Mouse (Mus musculus): ENCODE results near the gene Gm4353. TPM values are rescaled to one million over a fixed set of nuclear protein-coding genes. Genes with fewer than 3 reads are reported as not detected.
A peak's percentile ranks its signal among the peaks of the same experiment; 100 is the strongest.

Gene Gm4353
- total and polyA plus RNA-seq, 2 experiments from 2014 or later: 0.63 to 1.3 TPM

GRCm38 (mm10) chr7:116038024-116038423 lies 46.4 kb downstream of the Gm4353 start:
- ATAC-seq (no peak), DNase-seq (ENCODE audit: low spot score) (no peak)
- H3K4me2 ChIP-seq (ENCODE audit: low read depth, low read length): peak overlapping the region; percentile 84
- peak overlapping the region; percentile 42 for H3K4me3 ChIP-seq (ENCODE audit: low read length)
- no peaks in the 10 kb centered on the region for H3K9me3 ChIP-seq (ENCODE audit: low read length)
- no peak overlapping the region for H3K27ac ChIP-seq
- no peak overlapping the region for H3K9ac ChIP-seq (replicated peaks; ENCODE audit: low read length)
- peaks cover 16% of the 10 kb centered on the region for H3K27me3 ChIP-seq (ENCODE audit: insufficient read depth, low read length)
- 8% methylated on average over 13 of the region's 13 CpGs for WGBS
- peaks cover 12% of the 10 kb centered on the region for H3K4me1 ChIP-seq (ENCODE audit: insufficient read depth, low read length)
- TF ChIP-seq CTCF (IDR thresholded peaks at IDR 0.05; ENCODE audit: low read depth): no peak
- H3K36me3 ChIP-seq (ENCODE audit: insufficient read depth, low read length): no peaks in the 10 kb centered on the region

- ATAC-seq: no peak
- Histone ChIP-seq H3K4me3 (ENCODE audit: low read length) (no peak overlapping the region; the same call in 1 of the 2 replicates), H3K36me3 (ENCODE audit: insufficient read depth, low read length) (no peaks in the 10 kb centered on the region), H3K27ac (no peak overlapping the region), H3K4me1 (ENCODE audit: insufficient read depth, low read length) (peaks cover 12% of the 10 kb centered on the region), H3K9ac (replicated peaks; ENCODE audit: low read length) (no peak overlapping the region), H3K27me3 (ENCODE audit: insufficient read depth, low read length) (peaks cover 16% of the 10 kb centered on the region), H3K4me2 (ENCODE audit: low read depth, low read length) (peak overlapping the region; percentile 1; the same call in 1 of the 2 replicates), H3K9me3 (ENCODE audit: low read length) (no peaks in the 10 kb centered on the region)
- WGBS: 39% methylated on average over 18 of the region's 18 CpGs
- DNase-seq (ENCODE audit: low spot score): no peak
- no peak for TF ChIP-seq CTCF (IDR thresholded peaks at IDR 0.05; ENCODE audit: low read depth)
Observed at GRCm38 (mm10) chr7:116036591-116037555, 47.6 kb downstream of the Gm4353 start.

GRCm38 (mm10) chr7:116035504-116035903 lies 48.9 kb downstream of the Gm4353 start:
- no peak for DNase-seq (ENCODE audit: low spot score)
- Histone ChIP-seq H3K9ac (replicated peaks; ENCODE audit: low read length) (no peak overlapping the region), H3K36me3 (ENCODE audit: insufficient read depth, low read length) (no peaks in the 10 kb centered on the region), H3K9me3 (ENCODE audit: low read length) (no peaks in the 10 kb centered on the region), H3K4me2 (ENCODE audit: low read depth, low read length) (peak overlapping the region; percentile 96; the same call in 1 of the 2 replicates), H3K27me3 (ENCODE audit: insufficient read depth, low read length) (peaks cover 19% of the 10 kb centered on the region), H3K27ac (no peak overlapping the region), H3K4me1 (ENCODE audit: insufficient read depth, low read length) (peaks cover 18% of the 10 kb centered on the region), H3K4me3 (ENCODE audit: low read length) (no peak overlapping the region)
- no peak for ATAC-seq
- TF ChIP-seq CTCF (IDR thresholded peaks at IDR 0.05; ENCODE audit: low read depth): no peak
- WGBS: 57% methylated on average over 4 of the region's 4 CpGs

- WGBS: under 1% methylated on average over 25 of the region's 25 CpGs
- Histone ChIP-seq H3K27me3 (ENCODE audit: insufficient read depth, low read length) (peaks cover 19% of the 10 kb centered on the region), H3K4me1 (ENCODE audit: insufficient read depth, low read length) (peaks cover 16% of the 10 kb centered on the region)
Observed at GRCm38 (mm10) chr7:116034282-116034758, 50.1 kb downstream of the Gm4353 start.

GRCm38 (mm10) chr7:116033371-116034241 lies 50.8 kb downstream of the Gm4353 start:
- H3K27ac ChIP-seq: peak overlapping the region; percentile 75
- 1% methylated on average over 54 of the region's 54 CpGs for WGBS
- no peak for TF ChIP-seq CTCF (IDR thresholded peaks at IDR 0.05; ENCODE audit: low read depth)
- peaks cover 14% of the 10 kb centered on the region for H3K27me3 ChIP-seq (ENCODE audit: insufficient read depth, low read length)
- peak; percentile 75 for ATAC-seq
- peak overlapping the region; percentile 44 for H3K9ac ChIP-seq (replicated peaks; ENCODE audit: low read length)
- H3K4me2 ChIP-seq (ENCODE audit: low read depth, low read length): peak overlapping the region; percentile 96
- peak; percentile 68 for DNase-seq (ENCODE audit: low spot score)
- no peaks in the 10 kb centered on the region for H3K36me3 ChIP-seq (ENCODE audit: insufficient read depth, low read length)
- H3K4me1 ChIP-seq (ENCODE audit: insufficient read depth, low read length): peaks cover 12% of the 10 kb centered on the region; the same call in 1 of the 2 replicates
- H3K4me3 ChIP-seq (ENCODE audit: low read length): peak overlapping the region; percentile 52
- no peaks in the 10 kb centered on the region for H3K9me3 ChIP-seq (ENCODE audit: low read length)

More at GRCm38 (mm10) chr7:116034282-116034758, 50.1 kb downstream of the Gm4353 start:
- Histone ChIP-seq H3K4me2 (ENCODE audit: low read depth, low read length) (peak overlapping the region; percentile 96), H3K36me3 (ENCODE audit: insufficient read depth, low read length) (no peaks in the 10 kb centered on the region), H3K27ac (peak overlapping the region; percentile 75), H3K9me3 (ENCODE audit: low read length) (no peaks in the 10 kb centered on the region), H3K9ac (replicated peaks; ENCODE audit: low read length) (peak overlapping the region; percentile 44), H3K4me3 (ENCODE audit: low read length) (peak overlapping the region; percentile 52)
- DNase-seq (ENCODE audit: low spot score): peak; percentile 68
- TF ChIP-seq CTCF (IDR thresholded peaks at IDR 0.05; ENCODE audit: low read depth): no peak
- ATAC-seq: peak; percentile 66

Other genes starting within 250 kb of the Gm4353 start
- gene Sox6, start 45.8 kb downstream of the Gm4353 start, total RNA-seq (2014; rRNA removed): 24.9 and 39.8 TPM in 2 replicates
- 32.8 and 33.7 TPM in 2 replicates for gene Sox6, start 45.8 kb downstream of the Gm4353 start, polyA plus RNA-seq (2015; fragmentation: Nextera tagmentation; extraction: Ambion mirVana)
- 142 and 148 TPM in 2 replicates for gene 1110004F10Rik, start 45.2 kb downstream of the Gm4353 start, total RNA-seq (2014; rRNA removed)
- 329 and 335 TPM in 2 replicates for gene 1110004F10Rik, start 45.2 kb downstream of the Gm4353 start, polyA plus RNA-seq (2015; fragmentation: Nextera tagmentation; extraction: Ambion mirVana)
- 17.7 and 22.8 TPM in 2 replicates for gene Plekha7, start 223.7 kb upstream of the Gm4353 start, total RNA-seq (2014; rRNA removed)
- 7.6 and 7.9 TPM in 2 replicates for gene Plekha7, start 223.7 kb upstream of the Gm4353 start, polyA plus RNA-seq (2015; fragmentation: Nextera tagmentation; extraction: Ambion mirVana)
- 129 and 249 TPM in 2 replicates for gene Rps13, start 249.6 kb upstream of the Gm4353 start, total RNA-seq (2014; rRNA removed)
- 525 and 526 TPM in 2 replicates for gene Rps13, start 249.6 kb upstream of the Gm4353 start, polyA plus RNA-seq (2015; fragmentation: Nextera tagmentation; extraction: Ambion mirVana)